Mouse (Mus musculus): Measurements from ENCODE around the gene Cntfr. TPM values are rescaled to one million over a fixed set of nuclear protein-coding genes. Genes with fewer than 3 reads are reported as not detected.
"Not testable (repeated sequence)": the region's sequence is repeated elsewhere in the genome, so short reads cannot be mapped to it uniquely, and the experiment has no call there.

Cntfr gene
- polyA plus RNA-seq, 1 experiment from 2014 or later, result 32.8 TPM

DNA sequence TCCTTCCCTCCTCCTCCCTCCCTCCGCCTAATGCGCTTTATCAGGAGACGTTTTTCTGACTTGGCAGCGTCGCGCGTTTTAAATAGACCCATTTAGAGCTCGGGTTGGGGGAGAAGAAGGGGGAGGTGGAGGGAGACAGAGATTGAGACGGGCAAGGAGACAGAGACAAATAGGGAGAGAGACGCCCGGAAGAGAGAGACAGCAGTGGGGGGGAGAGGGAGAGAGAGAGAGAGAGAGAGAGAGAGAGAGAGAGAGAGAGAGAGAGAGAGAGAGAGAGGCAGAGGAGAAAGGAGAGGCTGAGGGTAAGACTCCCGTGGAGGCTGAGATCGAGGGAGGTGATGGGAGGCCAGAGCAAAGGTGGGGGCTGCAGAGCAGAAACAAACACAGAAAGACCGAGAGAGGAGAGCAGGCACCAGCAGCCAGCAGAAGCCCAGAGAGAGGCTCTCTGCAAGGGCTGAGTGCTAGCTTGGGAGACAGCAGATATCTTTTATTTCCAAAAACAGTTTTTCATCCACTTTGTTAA lies 11.9 kb downstream of the Cntfr start:
- peaks cover 34% of the 10 kb centered on the region for H3K4me1 ChIP-seq
- not testable (repeated sequence) for H3K36me3 ChIP-seq; H3K4me3 ChIP-seq; H3K27ac ChIP-seq; H3K9me3 ChIP-seq; H3K9ac ChIP-seq; H3K27me3 ChIP-seq (replicated peaks)
- under 1% methylated on average over 13 of the region's 14 CpGs for WGBS
- peak; percentile 25; the same call in 1 of the 2 replicates for ATAC-seq (ENCODE audit: low FRiP score, low read depth)
- peak overlapping the region; percentile 32; the same call in 1 of the 2 replicates for H3K4me2 ChIP-seq (replicated peaks)

DNA sequence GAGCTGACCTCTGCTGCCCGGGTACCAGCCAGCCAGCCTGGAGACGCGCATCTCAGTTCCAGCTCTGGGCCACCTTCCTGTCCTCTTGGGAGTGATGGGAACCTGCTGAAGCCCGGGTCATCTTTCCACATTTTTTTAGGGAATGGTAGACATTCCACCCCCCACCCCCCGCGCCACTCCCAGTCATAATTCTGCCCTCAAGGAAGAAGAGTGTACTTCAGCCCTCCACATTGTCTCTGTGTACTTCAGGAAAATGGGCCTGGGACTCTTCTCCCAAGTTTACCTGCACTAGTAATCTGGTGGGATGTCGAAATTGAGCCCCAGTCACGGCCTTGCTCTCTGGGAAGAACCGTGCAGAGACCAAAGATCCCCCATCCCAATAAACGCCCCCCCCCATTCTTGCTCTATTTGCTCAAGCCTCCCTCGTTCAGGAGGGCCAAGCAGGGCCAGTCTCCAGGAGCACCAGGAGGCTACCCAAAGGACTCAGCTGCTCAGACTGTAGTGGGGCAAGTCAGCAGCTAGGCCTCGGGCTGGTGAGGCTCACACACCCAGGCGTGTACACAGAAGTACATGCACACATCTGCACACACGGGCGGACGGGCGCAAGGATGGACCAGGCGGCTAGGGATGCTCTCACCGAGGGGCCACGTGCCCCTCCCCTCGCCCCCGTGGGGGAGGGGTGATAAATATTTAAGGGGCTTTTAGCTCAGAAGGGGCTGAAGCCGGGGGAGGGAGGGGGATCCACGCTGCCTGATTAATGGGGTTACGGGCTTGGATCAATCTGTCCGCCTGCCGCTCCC lies 12.6 kb downstream of the Cntfr start:
- H3K36me3 ChIP-seq; H3K27me3 ChIP-seq (replicated peaks); H3K4me3 ChIP-seq; H3K9me3 ChIP-seq; H3K9ac ChIP-seq: not testable (repeated sequence)
- peak overlapping the region; percentile 38 for H3K4me2 ChIP-seq (replicated peaks)
- H3K4me1 ChIP-seq, result peaks cover 41% of the 10 kb centered on the region
- peak; percentile 68 for ATAC-seq (ENCODE audit: low FRiP score, low read depth)
- WGBS, result under 1% methylated on average over 24 of the region's 27 CpGs
- H3K27ac ChIP-seq, result peak overlapping the region; percentile 53; the same call in 1 of the 2 replicates

GRCm38 (mm10) chr4:41683303-41683702 lies 13.6 kb downstream of the Cntfr start:
- H3K27me3 ChIP-seq (replicated peaks); H3K27ac ChIP-seq; H3K36me3 ChIP-seq; H3K9me3 ChIP-seq: not testable (repeated sequence)
- peak overlapping the region; percentile 16; the same call in 1 of the 2 replicates for H3K4me3 ChIP-seq
- H3K9ac ChIP-seq, result 0 out of 2 replicates have a peak overlapping the region, but pooled peaks have one; percentile 40
- H3K4me2 ChIP-seq (replicated peaks), result peak overlapping the region; percentile 47
- ATAC-seq (ENCODE audit: low FRiP score, low read depth), result peak; percentile 14; the same call in 1 of the 2 replicates
- peaks cover 50% of the 10 kb centered on the region for H3K4me1 ChIP-seq
- WGBS, result 0% methylated on average over 3 of the region's 27 CpGs

GRCm38 (mm10) chr4:41682789-41683188 lies 14.1 kb downstream of the Cntfr start:
- Histone ChIP-seq H3K4me3 (no peak overlapping the region), H3K9me3 (no peaks in the 10 kb centered on the region), H3K4me2 (replicated peaks) (peak overlapping the region; percentile 47), H3K36me3 (peaks cover 9% of the 10 kb centered on the region; the same call in 1 of the 2 replicates), H3K9ac (no peak overlapping the region), H3K27me3 (replicated peaks) (no peaks in the 10 kb centered on the region), H3K27ac (peak overlapping the region; percentile 1; the same call in 1 of the 2 replicates), H3K4me1 (peaks cover 54% of the 10 kb centered on the region)
- no peak for ATAC-seq (ENCODE audit: low FRiP score, low read depth)
- 32% methylated on average over 6 of the region's 6 CpGs for WGBS

DNA sequence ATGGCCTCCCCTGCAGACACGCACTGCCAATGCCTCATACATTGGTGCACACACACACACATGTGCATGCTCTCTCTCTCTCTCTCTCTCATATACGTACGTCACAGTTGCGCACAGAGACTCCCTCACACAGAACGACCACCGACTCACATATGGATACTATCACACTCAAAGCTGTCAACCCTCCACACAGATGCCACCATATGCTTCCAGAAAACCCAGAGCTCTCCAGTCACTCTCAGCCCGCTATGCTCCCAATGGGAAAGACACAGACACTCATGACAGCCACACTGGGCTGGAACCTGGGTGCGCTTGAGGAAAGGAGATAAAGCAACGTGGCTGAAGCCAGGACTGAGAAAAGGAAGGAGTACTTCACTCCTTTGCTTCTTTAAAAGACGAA lies 14.9 kb downstream of the Cntfr start:
- Histone ChIP-seq H3K4me1 (peaks cover 63% of the 10 kb centered on the region), H3K27me3 (replicated peaks) (no peaks in the 10 kb centered on the region), H3K36me3 (peaks cover 9% of the 10 kb centered on the region; the same call in 1 of the 2 replicates), H3K9ac (0 out of 2 replicates have a peak overlapping the region, but pooled peaks have one; percentile 33), H3K27ac (no peak overlapping the region), H3K4me2 (replicated peaks) (no peak overlapping the region), H3K9me3 (no peaks in the 10 kb centered on the region), H3K4me3 (no peak overlapping the region)
- ATAC-seq (ENCODE audit: low FRiP score, low read depth), result no peak
- WGBS, result 81% methylated on average over 10 of the region's 10 CpGs

DNA sequence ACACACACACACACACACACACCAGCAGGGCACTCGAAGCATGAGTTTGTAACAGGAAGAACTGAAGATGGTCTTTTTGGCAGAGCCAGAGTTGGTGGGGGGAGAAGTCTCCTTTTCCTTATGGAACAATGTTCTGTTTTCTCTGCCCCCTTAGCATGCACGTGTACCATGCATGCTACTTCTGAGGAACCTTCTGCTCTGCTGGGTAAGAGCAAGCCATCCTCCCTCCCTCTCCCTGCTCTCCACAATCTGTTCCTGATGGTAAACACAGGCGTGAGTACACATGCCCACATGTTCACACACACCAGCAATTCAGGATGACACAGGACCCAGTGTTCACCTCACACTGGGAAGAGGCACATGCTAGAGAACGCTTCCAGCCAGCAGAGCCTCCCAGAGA lies 15.7 kb downstream of the Cntfr start:
- no peak overlapping the region for H3K9ac ChIP-seq
- H3K27ac ChIP-seq, result no peak overlapping the region
- no peak for ATAC-seq (ENCODE audit: low FRiP score, low read depth)
- peaks cover 67% of the 10 kb centered on the region for H3K4me1 ChIP-seq
- WGBS, result 65% methylated on average over 4 of the region's 4 CpGs
- H3K9me3 ChIP-seq, result no peaks in the 10 kb centered on the region
- no peak overlapping the region for H3K4me3 ChIP-seq
- peaks cover 9% of the 10 kb centered on the region; the same call in 1 of the 2 replicates for H3K36me3 ChIP-seq
- H3K4me2 ChIP-seq (replicated peaks), result no peak overlapping the region
- H3K27me3 ChIP-seq (replicated peaks), result no peaks in the 10 kb centered on the region

- no peak for ATAC-seq (ENCODE audit: low FRiP score, low read depth)
- H3K36me3 ChIP-seq, result peaks cover 15% of the 10 kb centered on the region; the same call in 1 of the 2 replicates
Measured at GRCm38 (mm10) chr4:41679291-41679690, 17.6 kb downstream of the Cntfr start.

DNA sequence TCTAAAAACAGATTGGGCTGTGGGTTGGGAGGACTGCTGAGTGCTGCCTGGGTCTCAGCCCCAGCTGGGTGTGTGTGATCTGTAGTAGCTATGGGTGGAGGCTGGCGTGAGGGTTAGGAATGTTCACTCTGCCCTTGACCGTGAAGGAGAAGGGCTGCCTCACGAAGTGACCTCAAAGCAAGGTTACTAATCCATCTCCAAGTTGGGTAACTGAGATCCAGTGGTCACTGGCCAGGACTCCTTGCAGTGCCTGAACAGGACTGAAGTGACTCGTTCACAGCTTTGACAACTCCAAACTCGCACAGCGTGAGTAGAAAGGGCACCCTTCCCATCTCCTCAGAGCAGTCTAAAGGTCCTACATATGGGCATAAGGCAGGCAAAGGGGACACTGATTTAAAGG lies 18.0 kb downstream of the Cntfr start:
- no peak overlapping the region for H3K4me3 ChIP-seq
- 79% methylated on average over 6 of the region's 6 CpGs for WGBS
- H3K9me3 ChIP-seq, result no peaks in the 10 kb centered on the region
- H3K36me3 ChIP-seq, result peaks cover 15% of the 10 kb centered on the region; the same call in 1 of the 2 replicates
- no peak for ATAC-seq (ENCODE audit: low FRiP score, low read depth)
- H3K4me2 ChIP-seq (replicated peaks), result no peak overlapping the region
- H3K27me3 ChIP-seq (replicated peaks), result no peaks in the 10 kb centered on the region
- H3K27ac ChIP-seq, result no peak overlapping the region
- no peak overlapping the region for H3K9ac ChIP-seq
- H3K4me1 ChIP-seq, result peaks cover 82% of the 10 kb centered on the region

More at GRCm38 (mm10) chr4:41679291-41679690, 17.6 kb downstream of the Cntfr start:
- Histone ChIP-seq H3K9ac (no peak overlapping the region), H3K4me2 (replicated peaks) (0 out of 2 replicates have a peak overlapping the region, but pooled peaks have one; percentile 7), H3K4me3 (no peak overlapping the region), H3K9me3 (no peaks in the 10 kb centered on the region), H3K27ac (no peak overlapping the region), H3K27me3 (replicated peaks) (no peaks in the 10 kb centered on the region), H3K4me1 (peaks cover 82% of the 10 kb centered on the region)
- WGBS, result 40% methylated on average over 1 of the region's 2 CpGs

GRCm38 (mm10) chr4:41677006-41677629 lies 19.8 kb downstream of the Cntfr start:
- 47% methylated on average over 13 of the region's 13 CpGs for WGBS
- Histone ChIP-seq H3K9ac (peak overlapping the region; percentile 26; the same call in 1 of the 2 replicates), H3K27me3 (replicated peaks) (no peaks in the 10 kb centered on the region), H3K9me3 (no peaks in the 10 kb centered on the region), H3K36me3 (peaks cover 11% of the 10 kb centered on the region; the same call in 1 of the 2 replicates), H3K4me3 (no peak overlapping the region), H3K4me2 (replicated peaks) (peak overlapping the region; percentile 20), H3K4me1 (peaks cover 88% of the 10 kb centered on the region), H3K27ac (peak overlapping the region; percentile 21; the same call in 1 of the 2 replicates)
- peak; percentile 46; the same call in 1 of the 2 replicates for ATAC-seq (ENCODE audit: low FRiP score, low read depth)

- 79% methylated on average over 17 of the region's 17 CpGs for WGBS
- peaks cover 91% of the 10 kb centered on the region for H3K4me1 ChIP-seq
- H3K27me3 ChIP-seq (replicated peaks), result no peaks in the 10 kb centered on the region
- H3K9ac ChIP-seq, result 0 out of 2 replicates have a peak overlapping the region, but pooled peaks have one; percentile 26
- H3K36me3 ChIP-seq, result peaks cover 14% of the 10 kb centered on the region; the same call in 1 of the 2 replicates
- H3K4me3 ChIP-seq, result no peak overlapping the region
- H3K27ac ChIP-seq, result no peak overlapping the region
- peak overlapping the region; percentile 20; the same call in 1 of the 2 replicates for H3K4me2 ChIP-seq (replicated peaks)
- ATAC-seq (ENCODE audit: low FRiP score, low read depth), result no peak
- no peaks in the 10 kb centered on the region for H3K9me3 ChIP-seq
Measured at GRCm38 (mm10) chr4:41676248-41677005, 20.5 kb downstream of the Cntfr start.

- Histone ChIP-seq H3K4me3 (no peak overlapping the region), H3K27me3 (replicated peaks) (no peaks in the 10 kb centered on the region), H3K4me1 (peaks cover 71% of the 10 kb centered on the region), H3K4me2 (replicated peaks) (no peak overlapping the region), H3K27ac (no peak overlapping the region), H3K9me3 (no peaks in the 10 kb centered on the region), H3K9ac (0 out of 2 replicates have a peak overlapping the region, but pooled peaks have one; percentile 17), H3K36me3 (peaks cover 29% of the 10 kb centered on the region)
- no peak for ATAC-seq (ENCODE audit: low FRiP score, low read depth)
- WGBS, result 48% methylated on average over 19 of the region's 19 CpGs
Measured at GRCm38 (mm10) chr4:41673186-41673585, 23.7 kb downstream of the Cntfr start.

All from neural tube, embryonic 12.5 days (tissue).